Mouse (Mus musculus) frontal cortex, adult (tissue): ENCODE data around the gene Cdc42ep5.

Experiments used
- ATAC-seq: cut with Nextera tagmentation; 2 replicates; pipeline ENCODE4 v1.9.2; 2017; ENCODE audit warnings: mild to moderate bottlenecking, moderate library complexity, mixed read lengths; ENCODE audit not compliant: low TSS enrichment

Gene Cdc42ep5

GRCm38 (mm10) chr7:4146241-4147180 is 18.1 kb downstream of the Cdc42ep5 start:
- no peak for ATAC-seq

- ATAC-seq, result no peak
These were observed 19.0 kb downstream of the Cdc42ep5 start for GRCm38 (mm10) chr7:4145552-4146190.

GRCm38 (mm10) chr7:4144766-4145551 is 19.7 kb downstream of the Cdc42ep5 start:
- no peak for ATAC-seq

GRCm38 (mm10) chr7:4144046-4144445 is 20.6 kb downstream of the Cdc42ep5 start:
- no peak for ATAC-seq

GRCm38 (mm10) chr7:4143506-4143905 is 21.2 kb downstream of the Cdc42ep5 start:
- ATAC-seq, result no peak

GRCm38 (mm10) chr7:4142796-4143445 is 21.7 kb downstream of the Cdc42ep5 start:
- ATAC-seq, result no peak

- no peak for ATAC-seq
These were observed 22.9 kb downstream of the Cdc42ep5 start for GRCm38 (mm10) chr7:4141648-4142325.

- ATAC-seq, result no peak
These were observed 25.3 kb downstream of the Cdc42ep5 start for GRCm38 (mm10) chr7:4139391-4139790.

- ATAC-seq, result no peak
These were observed 26.0 kb downstream of the Cdc42ep5 start for GRCm38 (mm10) chr7:4138671-4139070.

GRCm38 (mm10) chr7:4138181-4138580 is 26.5 kb downstream of the Cdc42ep5 start:
- no peak for ATAC-seq

GRCm38 (mm10) chr7:4137746-4138145 is 26.9 kb downstream of the Cdc42ep5 start:
- ATAC-seq, result no peak

GRCm38 (mm10) chr7:4136771-4137531 is 27.7 kb downstream of the Cdc42ep5 start, which contains the start of gene Leng8:
TSS of gene Leng8 (plus strand) at chr7:4137039.
- peak; percentile 82 for ATAC-seq

GRCm38 (mm10) chr7:4136404-4136770 is 28.3 kb downstream of the Cdc42ep5 start:
- ATAC-seq, result peak; percentile 15

- no peak for ATAC-seq
These were observed 29.7 kb downstream of the Cdc42ep5 start for GRCm38 (mm10) chr7:4134911-4135310.

- ATAC-seq, result no peak
These were observed 31.7 kb downstream of the Cdc42ep5 start for GRCm38 (mm10) chr7:4132998-4133397.

- ATAC-seq, result peak; percentile 8; the same call in 1 of the 2 replicates
These were observed 32.1 kb downstream of the Cdc42ep5 start for GRCm38 (mm10) chr7:4132581-4132980.

GRCm38 (mm10) chr7:4131964-4132363 is 32.7 kb downstream of the Cdc42ep5 start:
- no peak for ATAC-seq

- no peak for ATAC-seq
These were observed 33.8 kb downstream of the Cdc42ep5 start for GRCm38 (mm10) chr7:4130686-4131452.

- ATAC-seq, result no peak
These were observed 35.8 kb downstream of the Cdc42ep5 start for GRCm38 (mm10) chr7:4128860-4129259.
